Mouse (Mus musculus) CH12.LX (cell line): ENCODE measurements around the gene Sptbn1.

Experiments used
- CTCF ChIP-seq, 2 experiments: IDR thresholded peaks in 1 of 2; conservative IDR thresholded peaks in 1 of 2; 2 replicates each; pipeline ENCODE4 v1.5.1; 2011 to 2012; ENCODE audit warnings: low read depth in 2 of 2, low read length in 2 of 2, improper control_type of control experiment in 1 of 2, inconsistent platforms in 1 of 2, mild to moderate bottlenecking in 1 of 2, moderate library complexity in 1 of 2
- ETS1 ChIP-seq: conservative IDR thresholded peaks from 2 replicates; pipeline ENCODE4 v1.6.1; 2012; ENCODE audit warnings: low read depth, mild to moderate bottlenecking, inconsistent platforms, low read length, improper control_type of control experiment, moderate library complexity
- HCFC1 ChIP-seq: IDR thresholded peaks from 2 replicates; pipeline ENCODE4 v1.6.1; 2012; ENCODE audit warnings: low read depth, mild to moderate bottlenecking, inconsistent platforms, low read length, improper control_type of control experiment
- NELFE ChIP-seq: IDR thresholded peaks from 2 replicates; pipeline ENCODE4 v1.6.1; 2011; ENCODE audit warnings: low read depth, low read length, improper control_type of control experiment
- NRF1 ChIP-seq: IDR thresholded peaks from 2 replicates; pipeline ENCODE4 v1.6.1; 2014; ENCODE audit warnings: low read depth, mild to moderate bottlenecking, inconsistent platforms, low read length, improper control_type of control experiment, moderate library complexity
- POLR2A ChIP-seq: IDR thresholded peaks from 2 replicates; pipeline ENCODE4 v1.6.1; 2011; ENCODE audit warnings: low read depth, mild to moderate bottlenecking, improper control_type of control experiment, low read length
- POLR2AphosphoS2 ChIP-seq: IDR thresholded peaks from 2 replicates; pipeline ENCODE4 v1.6.1; 2011; ENCODE audit warnings: low read depth, low read length, improper control_type of control experiment
- RCOR1 ChIP-seq: conservative IDR thresholded peaks from 2 replicates; pipeline ENCODE4 v1.6.1; 2012; ENCODE audit warnings: low read depth, mild to moderate bottlenecking, inconsistent platforms, low read length, improper control_type of control experiment
- TBP ChIP-seq: conservative IDR thresholded peaks from 2 replicates; pipeline ENCODE4 v1.6.1; 2011; ENCODE audit warnings: low read depth, low read length, improper control_type of control experiment
- ZNF384 ChIP-seq: IDR thresholded peaks from 2 replicates; pipeline ENCODE4 v1.6.1; 2012; ENCODE audit warnings: low read depth, low read length, improper control_type of control experiment, inconsistent platforms

DNA sequence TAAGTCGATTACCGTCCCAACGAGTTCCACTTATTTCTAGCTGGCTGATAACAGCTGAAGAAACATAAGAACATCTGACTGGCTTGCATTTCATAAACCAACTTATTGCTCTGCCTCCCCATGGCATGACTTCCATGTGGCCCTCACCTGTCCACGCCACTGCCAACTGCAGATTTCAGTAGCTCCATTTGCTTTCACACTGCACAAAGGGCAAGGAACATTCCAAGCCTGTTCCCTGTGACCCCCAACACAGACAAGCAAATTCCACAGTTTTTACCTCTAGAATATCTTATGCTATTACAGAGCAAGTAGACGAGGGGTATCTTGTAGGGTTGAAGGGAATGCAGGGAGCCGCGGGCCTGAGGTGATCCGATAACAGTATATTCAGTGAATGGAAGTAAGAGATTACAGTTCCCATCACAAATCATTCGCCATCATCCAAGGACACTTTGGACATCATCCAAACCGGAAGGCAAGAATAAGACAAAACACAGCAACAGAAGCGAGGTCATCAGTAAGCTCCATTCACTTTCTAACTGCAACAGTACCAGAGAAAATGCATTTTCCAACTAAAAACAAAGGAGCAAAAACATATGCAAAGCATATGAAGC lies 16.6 kb downstream of the Sptbn1 start:
- TF ChIP-seq CTCF (conservative IDR thresholded peaks at IDR 0.05 in 1 of 2, IDR thresholded peaks at IDR 0.05 in 1 of 2; ENCODE audit: low read depth in 2 of 2, low read length in 2 of 2), result no peak
- no peak for TF ChIP-seq ETS1
- TF ChIP-seq NELFE, result no peak
- TF ChIP-seq POLR2A, result no peak
- TF ChIP-seq POLR2AphosphoS2, result no peak
- no peak for TF ChIP-seq TBP
- no peak for TF ChIP-seq RCOR1
- no peak for TF ChIP-seq NRF1
- TF ChIP-seq ZNF384, result no peak
- no peak for TF ChIP-seq HCFC1
